Mouse (Mus musculus) left cerebral cortex, adult 8-10 months (tissue): Measurements from ENCODE around the gene Zfp106. TPM values are rescaled to one million over a fixed set of nuclear protein-coding genes. Genes with fewer than 3 reads are reported as not detected.

Experiments used
- DNase-seq, 2 experiments: peaks; one replicate each; pipeline ENCODE4 v3.0.0; 2022; ENCODE audit warnings: low spot score in 2 of 2
- total RNA-seq, 4 experiments: library from RNA; stranded (reverse); gene quantifications; 2 replicates each; pipeline ENCODE4 v1.2.4; 2022

Gene Zfp106
- total RNA-seq, 4 experiments from 2014 or later = 163 to 184 (median 173) TPM

GRCm38 (mm10) chr2:120556868-120557267 is 6.8 kb downstream of the Zfp106 start:
- DNase-seq = no peak

GRCm38 (mm10) chr2:120544732-120545131 is 18.9 kb downstream of the Zfp106 start:
- no peak for DNase-seq

GRCm38 (mm10) chr2:120539778-120540208 is 23.9 kb downstream of the Zfp106 start:
- DNase-seq = peak in 1 of 2 experiments; percentile 79

- no peak for DNase-seq
These were observed 24.3 kb downstream of the Zfp106 start for GRCm38 (mm10) chr2:120539333-120539732.

- DNase-seq = no peak
These were observed 32.4 kb downstream of the Zfp106 start for GRCm38 (mm10) chr2:120531223-120531622.

GRCm38 (mm10) chr2:120529531-120529930 is 34.1 kb downstream of the Zfp106 start:
- DNase-seq = no peak

- no peak for DNase-seq
These were observed 36.9 kb downstream of the Zfp106 start for GRCm38 (mm10) chr2:120526771-120527170.

GRCm38 (mm10) chr2:120518547-120519210 is 45.0 kb downstream of the Zfp106 start:
- no peak for DNase-seq

GRCm38 (mm10) chr2:120514181-120514580 is 49.5 kb downstream of the Zfp106 start:
- no peak for DNase-seq

GRCm38 (mm10) chr2:120503992-120504391 is 59.7 kb downstream of the Zfp106 start:
- DNase-seq = no peak

- DNase-seq = no peak
These were observed 60.5 kb downstream of the Zfp106 start for GRCm38 (mm10) chr2:120503094-120503493.

GRCm38 (mm10) chr2:120502605-120502990 is 61.0 kb downstream of the Zfp106 start:
- no peak for DNase-seq

GRCm38 (mm10) chr2:120501931-120502604 is 61.6 kb downstream of the Zfp106 start:
- no peak for DNase-seq

- no peak for DNase-seq
These were observed 62.3 kb downstream of the Zfp106 start for GRCm38 (mm10) chr2:120501136-120501918.

GRCm38 (mm10) chr2:120499971-120500471 is 63.6 kb downstream of the Zfp106 start:
- DNase-seq = no peak

- DNase-seq = peak in 1 of 2 experiments; percentile 30
These were observed 67.1 kb downstream of the Zfp106 start for GRCm38 (mm10) chr2:120496511-120496910.

- DNase-seq = no peak
These were observed 70.4 kb downstream of the Zfp106 start for GRCm38 (mm10) chr2:120493254-120493653.

GRCm38 (mm10) chr2:120484241-120484640 is 79.4 kb downstream of the Zfp106 start:
- no peak for DNase-seq

- DNase-seq = no peak
These were observed 80.9 kb downstream of the Zfp106 start for GRCm38 (mm10) chr2:120482506-120483389.

GRCm38 (mm10) chr2:120481921-120482320 is 81.7 kb downstream of the Zfp106 start:
- no peak for DNase-seq

- peak; percentile 28 to 44 for DNase-seq
These were observed 85.0 kb downstream of the Zfp106 start for GRCm38 (mm10) chr2:120478600-120478999.
